Mouse (Mus musculus): ENCODE data around the gene Ccnl2. TPM values are rescaled to one million over a fixed set of nuclear protein-coding genes. Genes with fewer than 3 reads are reported as not detected.
A peak's percentile ranks its signal among the peaks of the same experiment; 100 is the strongest.

Gene Ccnl2
- 103 and 109 TPM in 2 replicates for polyA plus RNA-seq (2015; fragmentation: Nextera tagmentation; extraction: Ambion mirVana)

DNA sequence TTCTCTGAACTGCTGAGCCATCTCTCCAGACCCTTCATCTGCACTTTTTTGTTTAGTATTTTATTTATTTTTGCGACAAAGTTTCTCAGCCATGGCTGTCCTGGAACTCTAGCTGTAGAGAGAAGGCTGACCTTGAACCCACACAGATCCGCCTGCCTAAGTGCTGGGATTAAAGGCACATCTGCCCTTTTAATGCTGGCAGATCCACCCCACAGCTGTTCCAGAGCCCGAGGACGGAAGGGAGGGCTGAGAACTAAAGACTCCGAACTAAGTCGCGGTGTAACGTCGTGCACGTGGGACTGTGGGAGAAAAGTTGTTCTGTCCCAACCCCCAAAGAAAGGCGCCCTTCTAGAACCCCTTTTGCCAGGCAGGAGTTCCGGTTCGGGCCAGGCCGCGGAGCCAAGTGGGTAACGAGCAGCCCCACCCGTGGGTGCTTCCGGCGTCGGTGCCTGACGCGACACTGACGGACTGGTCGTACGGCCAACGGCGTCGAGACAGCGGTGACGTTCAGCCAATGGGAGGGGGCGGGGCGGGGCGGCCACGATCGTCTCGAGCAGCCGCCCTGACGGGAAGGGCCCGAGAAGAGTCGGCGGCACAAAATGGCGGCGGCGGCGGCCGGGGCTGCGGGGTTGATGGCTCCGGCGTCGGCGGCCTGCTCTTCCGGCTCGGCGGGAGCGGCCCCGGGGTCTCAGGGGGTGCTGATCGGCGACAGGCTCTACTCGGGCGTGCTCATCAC is at the start of gene Ccnl2:
Gene Ccnl2 (plus strand): TSS at position 561 of the 736 bp plus-strand sequence.
- ATAC-seq (replicated peaks; ENCODE audit: low FRiP score, low read depth): peak; percentile 98
- no peak for TF ChIP-seq CTCF (IDR thresholded peaks at IDR 0.05; ENCODE audit: low read depth)
- WGBS: under 1% methylated on average over 51 of the region's 60 CpGs

DNA sequence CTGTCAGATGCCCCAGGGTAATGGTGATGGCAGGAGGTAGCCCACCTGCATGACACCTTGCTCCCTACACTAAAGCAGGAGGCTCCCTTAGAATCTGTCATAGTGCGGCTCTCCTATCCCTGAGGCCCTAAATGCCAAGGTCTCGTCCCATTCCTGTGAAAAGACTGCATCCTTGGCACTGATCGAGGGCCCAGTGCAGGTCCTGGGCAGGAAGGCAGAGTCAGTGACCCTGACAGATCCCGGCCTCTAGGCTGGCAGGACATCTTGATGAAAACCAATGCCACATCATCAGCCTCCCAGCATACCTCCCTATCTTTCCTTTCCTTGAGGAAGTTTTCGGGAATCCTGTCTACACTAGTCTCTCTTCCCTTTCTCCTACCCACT is 42.8 kb upstream of the Ccnl2 start:
- H3K4me2 ChIP-seq (ENCODE audit: low read length): peak overlapping the region; percentile 88
- DNase-seq (ENCODE audit: low spot score) (no peak), ATAC-seq (replicated peaks; ENCODE audit: low FRiP score, low read depth) (no peak)
- WGBS: 63% methylated on average over 5 of the region's 5 CpGs
- TF ChIP-seq CTCF (IDR thresholded peaks at IDR 0.05; ENCODE audit: low read depth): no peak
- H3K36me3 ChIP-seq (ENCODE audit: insufficient read depth, low read length): no peaks in the 10 kb centered on the region
- H3K9me3 ChIP-seq (replicated peaks; ENCODE audit: low read length): no peaks in the 10 kb centered on the region
- H3K4me3 ChIP-seq (replicated peaks; ENCODE audit: low read depth, low read length): peak overlapping the region; percentile 53
- H3K27ac ChIP-seq: peak overlapping the region; percentile 88; the same call in 1 of the 2 replicates
- H3K9ac ChIP-seq (ENCODE audit: low read depth, low read length): peak overlapping the region; percentile 73; the same call in 1 of the 2 replicates
- no peaks in the 10 kb centered on the region for H3K27me3 ChIP-seq (ENCODE audit: insufficient read depth, low read length)
- H3K4me1 ChIP-seq (replicated peaks; ENCODE audit: insufficient read depth, low read length): peaks cover 11% of the 10 kb centered on the region

More for the DNA sequence above, at the start of gene Ccnl2:
- H3K9ac ChIP-seq (ENCODE audit: low read depth, low read length): peak within 1 kb of the TSS; percentile 99
- no peaks in the 10 kb centered on the region for H3K27me3 ChIP-seq (ENCODE audit: insufficient read depth, low read length)
- peak within 1 kb of the TSS; percentile 90 for H3K4me2 ChIP-seq (ENCODE audit: low read length)
- H3K4me1 ChIP-seq (replicated peaks; ENCODE audit: insufficient read depth, low read length): peaks cover 9% of the 10 kb centered on the region
- peaks cover 54% of the 10 kb centered on the region for H3K36me3 ChIP-seq (ENCODE audit: insufficient read depth, low read length)
- H3K4me3 ChIP-seq (replicated peaks; ENCODE audit: low read depth, low read length): peak within 1 kb of the TSS; percentile 99
- no peaks in the 10 kb centered on the region for H3K9me3 ChIP-seq (replicated peaks; ENCODE audit: low read length)
- H3K27ac ChIP-seq: peak within 1 kb of the TSS; percentile 87
- DNase-seq (ENCODE audit: low spot score): peak; percentile 95

DNA sequence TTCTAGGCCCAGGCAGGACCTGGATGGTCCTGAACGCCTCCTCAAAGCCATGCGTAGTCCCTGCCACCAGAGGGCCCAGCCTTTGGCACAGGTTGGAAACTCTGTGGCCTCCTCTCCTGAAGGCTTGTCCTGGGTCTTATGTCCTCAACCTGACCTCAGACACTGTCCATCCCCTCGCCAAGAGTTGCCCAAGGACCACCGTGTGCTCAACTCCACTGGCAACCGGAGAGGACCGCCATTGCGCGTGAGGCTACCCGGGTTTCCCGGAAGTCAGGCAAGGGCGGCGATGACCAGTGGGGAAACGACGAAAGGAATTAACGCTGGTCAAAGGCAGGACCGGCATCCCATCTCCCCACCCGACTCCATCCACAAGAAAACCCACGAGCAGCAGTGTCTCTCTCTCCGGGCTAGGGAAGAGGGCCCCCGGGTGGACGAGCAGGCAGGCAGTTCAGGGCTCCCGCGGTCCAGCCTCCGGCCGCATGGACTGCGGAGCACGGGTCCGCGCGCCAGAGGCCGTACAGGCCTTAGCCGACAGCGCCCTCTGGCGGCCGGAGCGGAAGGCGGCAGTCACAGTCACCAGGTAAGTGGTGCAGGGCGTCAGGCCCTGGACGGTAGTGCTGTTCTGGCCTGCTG is 42.3 kb upstream of the Ccnl2 start:
- Histone ChIP-seq H3K9me3 (replicated peaks; ENCODE audit: low read length) (no peaks in the 10 kb centered on the region), H3K4me3 (replicated peaks; ENCODE audit: low read depth, low read length) (peak overlapping the region; percentile 53), H3K36me3 (ENCODE audit: insufficient read depth, low read length) (no peaks in the 10 kb centered on the region), H3K9ac (ENCODE audit: low read depth, low read length) (peak overlapping the region; percentile 73), H3K27me3 (ENCODE audit: insufficient read depth, low read length) (no peaks in the 10 kb centered on the region), H3K4me1 (replicated peaks; ENCODE audit: insufficient read depth, low read length) (peaks cover 11% of the 10 kb centered on the region), H3K27ac (peak overlapping the region; percentile 88), H3K4me2 (ENCODE audit: low read length) (peak overlapping the region; percentile 88)
- WGBS: under 1% methylated on average over 39 of the region's 39 CpGs
- DNase-seq (ENCODE audit: low spot score): peak; percentile 92
- TF ChIP-seq CTCF (IDR thresholded peaks at IDR 0.05; ENCODE audit: low read depth): peak; percentile 96
- peak; percentile 85 for ATAC-seq (replicated peaks; ENCODE audit: low FRiP score, low read depth)

DNA sequence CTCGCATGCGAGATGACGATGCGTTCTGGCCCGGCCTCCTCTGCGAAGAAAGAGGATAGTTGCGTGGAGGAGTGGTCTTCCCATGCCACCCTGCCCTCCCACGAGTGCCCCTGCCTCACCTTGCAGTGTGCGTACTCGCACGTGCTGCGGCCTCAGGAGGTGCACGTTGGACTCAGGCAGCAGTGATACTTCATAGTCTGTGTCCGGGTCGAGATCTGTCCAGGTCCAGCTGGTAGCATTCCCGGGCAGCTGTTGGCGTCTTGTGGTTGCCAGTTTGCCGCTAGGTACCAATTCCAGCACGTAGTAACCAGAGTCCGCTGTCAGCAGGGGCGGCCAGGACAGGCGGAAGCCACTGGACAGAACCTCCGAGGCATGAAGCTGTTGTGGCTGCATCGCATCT is 41.7 kb upstream of the Ccnl2 start:
- H3K9ac ChIP-seq (ENCODE audit: low read depth, low read length): peak overlapping the region; percentile 73; the same call in 1 of the 2 replicates
- 31% methylated on average over 24 of the region's 24 CpGs for WGBS
- no peak for DNase-seq (ENCODE audit: low spot score)
- H3K4me3 ChIP-seq (replicated peaks; ENCODE audit: low read depth, low read length): peak overlapping the region; percentile 53
- H3K36me3 ChIP-seq (ENCODE audit: insufficient read depth, low read length): no peaks in the 10 kb centered on the region
- H3K27me3 ChIP-seq (ENCODE audit: insufficient read depth, low read length): no peaks in the 10 kb centered on the region
- TF ChIP-seq CTCF (IDR thresholded peaks at IDR 0.05; ENCODE audit: low read depth): no peak
- H3K27ac ChIP-seq: no peak overlapping the region
- H3K9me3 ChIP-seq (replicated peaks; ENCODE audit: low read length): no peaks in the 10 kb centered on the region
- H3K4me1 ChIP-seq (replicated peaks; ENCODE audit: insufficient read depth, low read length): peaks cover 11% of the 10 kb centered on the region
- peak; percentile 30 for ATAC-seq (replicated peaks; ENCODE audit: low FRiP score, low read depth)
- peak overlapping the region; percentile 88 for H3K4me2 ChIP-seq (ENCODE audit: low read length)

DNA sequence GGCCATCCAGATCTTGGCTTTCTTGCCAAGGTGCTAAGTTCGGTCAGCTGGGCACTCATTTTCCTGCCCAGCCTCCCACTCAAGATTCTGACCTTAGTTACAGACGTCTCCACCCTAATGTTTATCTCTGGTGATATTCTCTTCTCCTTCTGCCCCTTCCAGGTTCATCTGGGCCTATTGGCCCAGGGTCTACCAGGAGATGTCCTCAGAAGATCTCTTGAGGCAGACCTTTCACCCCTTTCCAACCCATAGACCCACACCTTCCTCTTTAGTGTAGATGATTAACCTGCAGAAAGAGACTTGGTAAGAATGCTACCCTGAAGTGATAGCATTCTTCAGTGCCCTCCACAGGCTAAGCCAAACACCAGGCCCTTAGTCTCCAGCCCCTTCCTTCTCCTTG is 40.6 kb upstream of the Ccnl2 start:
- WGBS: 82% methylated on average over 2 of the region's 2 CpGs
- Histone ChIP-seq H3K36me3 (ENCODE audit: insufficient read depth, low read length) (no peaks in the 10 kb centered on the region), H3K4me1 (replicated peaks; ENCODE audit: insufficient read depth, low read length) (peaks cover 11% of the 10 kb centered on the region), H3K4me3 (replicated peaks; ENCODE audit: low read depth, low read length) (no peak overlapping the region), H3K27ac (peak overlapping the region; percentile 34; the same call in 1 of the 2 replicates), H3K27me3 (ENCODE audit: insufficient read depth, low read length) (no peaks in the 10 kb centered on the region; the same call in 1 of the 2 replicates), H3K4me2 (ENCODE audit: low read length) (no peak overlapping the region), H3K9me3 (replicated peaks; ENCODE audit: low read length) (no peaks in the 10 kb centered on the region), H3K9ac (ENCODE audit: low read depth, low read length) (no peak overlapping the region)
- ATAC-seq (replicated peaks; ENCODE audit: low FRiP score, low read depth) (no peak), DNase-seq (ENCODE audit: low spot score) (no peak)
- TF ChIP-seq CTCF (IDR thresholded peaks at IDR 0.05; ENCODE audit: low read depth): no peak

DNA sequence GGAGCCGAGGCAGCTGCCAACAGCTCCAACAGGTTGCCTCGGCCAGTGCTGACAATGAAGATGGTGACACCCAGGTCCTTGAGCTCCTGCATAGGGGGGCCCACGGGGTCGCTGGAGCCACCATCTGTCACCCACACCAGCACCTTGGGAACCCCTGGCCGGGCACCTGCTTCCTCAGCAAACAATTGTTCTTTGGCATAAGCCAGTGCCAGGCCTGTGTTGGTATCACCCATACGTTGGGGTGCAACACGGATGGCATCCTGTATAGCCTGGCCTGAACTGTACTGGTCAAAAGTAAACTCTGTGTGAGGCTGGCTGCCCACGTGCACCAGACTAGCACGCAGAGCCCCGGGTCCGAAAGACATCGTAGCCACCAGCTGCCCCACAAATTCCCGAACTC is 39.5 kb upstream of the Ccnl2 start:
- Histone ChIP-seq H3K9me3 (replicated peaks; ENCODE audit: low read length) (no peaks in the 10 kb centered on the region), H3K36me3 (ENCODE audit: insufficient read depth, low read length) (no peaks in the 10 kb centered on the region), H3K4me2 (ENCODE audit: low read length) (no peak overlapping the region), H3K4me1 (replicated peaks; ENCODE audit: insufficient read depth, low read length) (peaks cover 11% of the 10 kb centered on the region), H3K27ac (0 out of 2 replicates have a peak overlapping the region, but pooled peaks have one; percentile 13), H3K9ac (ENCODE audit: low read depth, low read length) (no peak overlapping the region), H3K4me3 (replicated peaks; ENCODE audit: low read depth, low read length) (no peak overlapping the region), H3K27me3 (ENCODE audit: insufficient read depth, low read length) (no peaks in the 10 kb centered on the region; the same call in 1 of the 2 replicates)
- DNase-seq (ENCODE audit: low spot score): no peak
- 89% methylated on average over 13 of the region's 13 CpGs for WGBS
- TF ChIP-seq CTCF (IDR thresholded peaks at IDR 0.05; ENCODE audit: low read depth): no peak
- no peak for ATAC-seq (replicated peaks; ENCODE audit: low FRiP score, low read depth)
